28 mouse cellular contexts compared by ENCODE assay signal in the genomic region with DNA sequence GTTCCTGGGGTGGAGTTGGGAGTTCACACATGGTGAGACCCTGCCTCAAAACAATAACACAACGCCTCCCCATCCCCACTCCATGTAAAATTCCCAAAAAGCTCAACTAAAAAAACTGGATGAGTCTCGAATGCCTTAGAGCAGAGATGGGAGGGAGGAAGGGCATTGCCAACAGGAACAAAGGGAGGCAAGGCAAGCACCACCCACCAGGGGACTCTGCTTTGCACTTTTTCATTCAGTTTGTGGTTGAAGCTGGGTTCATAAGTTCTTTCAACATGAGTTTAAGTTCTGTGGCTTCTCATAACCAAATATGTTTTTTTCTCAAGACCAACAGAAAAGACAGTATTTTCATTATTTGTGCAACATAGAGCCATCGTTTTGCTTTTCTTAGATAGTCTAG. TPM values are rescaled to one million over a fixed set of nuclear protein-coding genes. Genes with fewer than 3 reads are reported as not detected.
DNase-seq lines count a peak whose midpoint lies in the region; ATAC-seq and TF ChIP-seq lines count a peak whose summit lies in the region.
"Had no signal": no experiment of that assay in that cellular context is flagged by ENCODE, and none has a peak within 500 bp of the region (broad histone marks: within the 10 kb centered on the region; RNA-seq: fewer than 3 reads in every experiment).

No protein-coding gene starts in this region.

- no peak overlapping the region for H3K4me3 ChIP-seq in intestine, embryonic 15.5 days (replicated peaks)
- H3K4me3 ChIP-seq in intestine, embryonic 16.5 days (ENCODE audit: low read length), result no peak overlapping the region
- H3K4me3 ChIP-seq in liver, embryonic 15.5 days (replicated peaks), result no peak overlapping the region
- no peak overlapping the region for H3K4me3 ChIP-seq in forebrain, postnatal 0 days (ENCODE audit: low read depth, low read length)
- H3K4me3 ChIP-seq: embryonic facial prominence, embryonic 12.5 days had no signal

- peaks cover 7% of the 10 kb centered on the region; the same call in 1 of the 2 replicates for H3K4me1 ChIP-seq in intestine, embryonic 15.5 days (replicated peaks)
- H3K4me1 ChIP-seq in intestine, embryonic 16.5 days (ENCODE audit: control insufficient read depth, insufficient read depth, low read length), result peaks cover 8% of the 10 kb centered on the region; the same call in 1 of the 2 replicates
- H3K4me1 ChIP-seq in liver, embryonic 15.5 days (replicated peaks), result peaks cover 31% of the 10 kb centered on the region
- peaks cover 3% of the 10 kb centered on the region; the same call in 1 of the 2 replicates for H3K4me1 ChIP-seq in forebrain, postnatal 0 days (ENCODE audit: insufficient read depth)

- H3K36me3 ChIP-seq in intestine, embryonic 15.5 days, result no peaks in the 10 kb centered on the region
- H3K36me3 ChIP-seq in intestine, embryonic 16.5 days (ENCODE audit: control insufficient read depth, insufficient read depth, low read length), result no peaks in the 10 kb centered on the region
- no peaks in the 10 kb centered on the region for H3K36me3 ChIP-seq in liver, embryonic 15.5 days (replicated peaks)
- no peaks in the 10 kb centered on the region for H3K36me3 ChIP-seq in forebrain, postnatal 0 days (ENCODE audit: insufficient read depth)
- H3K36me3 ChIP-seq: embryonic facial prominence, embryonic 12.5 days; limb, embryonic 12.5 days had no signal

- H3K4me2 ChIP-seq in intestine, embryonic 15.5 days (replicated peaks), result no peak overlapping the region
- no peak overlapping the region for H3K4me2 ChIP-seq in intestine, embryonic 16.5 days (ENCODE audit: low read depth, low read length)
- H3K4me2 ChIP-seq in liver, embryonic 15.5 days, result no peak overlapping the region
- no peak overlapping the region for H3K4me2 ChIP-seq in forebrain, postnatal 0 days (ENCODE audit: low read depth)

- WGBS in intestine, embryonic 15.5 days, result 76% methylated on average over 3 of the region's 3 CpGs
- 73% methylated on average over 3 of the region's 3 CpGs for WGBS in intestine, embryonic 16.5 days
- WGBS in liver, embryonic 15.5 days (ENCODE audit: insufficient replicate concordance), result 66% methylated on average over 3 of the region's 3 CpGs
- 77% methylated on average over 3 of the region's 3 CpGs for WGBS in forebrain, postnatal 0 days

- no peak for TF ChIP-seq CTCF in forebrain, postnatal 0 days (IDR thresholded peaks at IDR 0.05; ENCODE audit: low read depth)

- 0 out of 2 replicates have a peak overlapping the region, but pooled peaks have one; percentile 7 for H3K27ac ChIP-seq in intestine, embryonic 15.5 days
- no peak overlapping the region for H3K27ac ChIP-seq in intestine, embryonic 16.5 days (ENCODE audit: low read length)
- H3K27ac ChIP-seq in liver, embryonic 15.5 days (replicated peaks), result 0 out of 2 replicates have a peak overlapping the region, but pooled peaks have one; percentile 29
- H3K27ac ChIP-seq in forebrain, postnatal 0 days (ENCODE audit: low read depth, low read length), result no peak overlapping the region
- H3K27ac ChIP-seq: embryonic facial prominence, embryonic 12.5 days; hindbrain, postnatal 0 days; limb, embryonic 12.5 days had no signal

- H3K9ac ChIP-seq in intestine, embryonic 15.5 days, result no peak overlapping the region
- no peak overlapping the region for H3K9ac ChIP-seq in intestine, embryonic 16.5 days (ENCODE audit: low read depth, low read length)
- no peak overlapping the region for H3K9ac ChIP-seq in liver, embryonic 15.5 days
- no peak overlapping the region for H3K9ac ChIP-seq in forebrain, postnatal 0 days
- H3K9ac ChIP-seq: embryonic facial prominence, embryonic 12.5 days; limb, embryonic 12.5 days had no signal

- DNase-seq in 3T3-L1 (ENCODE audit: low read depth, low spot score) (peak; percentile 44), MN1 (ENCODE audit: low spot score) (peak; percentile 12)
- no peak for DNase-seq in forebrain, postnatal 0 days
- DNase-seq in thymus, postnatal 0 days (ENCODE audit: low spot score), result no peak
- DNase-seq in cerebellum, postnatal 10 days, result no peak
- DNase-seq: adrenal gland, postnatal 25 days; cerebellum, adult 2 months; gastrocnemius, adult 2 months; heart, postnatal 4 days; layer of hippocampus, adult 9-11 months; right cerebral cortex, postnatal 14 days; thymus, adult 18-20 months had no signal

- H3K27me3 ChIP-seq in intestine, embryonic 15.5 days (replicated peaks), result no peaks in the 10 kb centered on the region
- no peaks in the 10 kb centered on the region for H3K27me3 ChIP-seq in intestine, embryonic 16.5 days (replicated peaks; ENCODE audit: control insufficient read depth, insufficient read depth, low read length)
- no peaks in the 10 kb centered on the region for H3K27me3 ChIP-seq in liver, embryonic 15.5 days
- no peaks in the 10 kb centered on the region for H3K27me3 ChIP-seq in forebrain, postnatal 0 days (ENCODE audit: insufficient read depth, low read length)
- H3K27me3 ChIP-seq: embryonic facial prominence, embryonic 12.5 days; heart, embryonic 13.5 days; limb, embryonic 12.5 days had no signal

- ATAC-seq in intestine, embryonic 15.5 days, result no peak
- ATAC-seq in intestine, embryonic 16.5 days, result no peak
- ATAC-seq in liver, embryonic 15.5 days (ENCODE audit: insufficient read depth), result no peak
- ATAC-seq in forebrain, postnatal 0 days, result no peak
- ATAC-seq: activated CD4-positive, CD25-positive, alpha-beta regulatory T cell, adult 4 months; forebrain, embryonic 16.5 days; hindbrain, postnatal 0 days had no signal

- no peaks in the 10 kb centered on the region for H3K9me3 ChIP-seq in intestine, embryonic 15.5 days
- no peaks in the 10 kb centered on the region for H3K9me3 ChIP-seq in intestine, embryonic 16.5 days (ENCODE audit: control insufficient read depth, low read length)
- H3K9me3 ChIP-seq in liver, embryonic 15.5 days (replicated peaks), result no peaks in the 10 kb centered on the region
- H3K9me3 ChIP-seq in forebrain, postnatal 0 days (ENCODE audit: low read length), result no peaks in the 10 kb centered on the region
- H3K9me3 ChIP-seq: embryonic facial prominence, embryonic 12.5 days; heart, embryonic 13.5 days; limb, embryonic 12.5 days had no signal

RNA-seq across cellular contexts. Expression of gene Mycbp, which starts 1.2 kb away (rescaled TPM):
- 101 and 110 TPM in 2 replicates for polyA plus RNA-seq in intestine, embryonic 15.5 days (2015; fragmentation: Nextera tagmentation; extraction: Ambion mirVana)
- polyA plus RNA-seq in intestine, embryonic 16.5 days (2015; fragmentation: Nextera tagmentation; extraction: Ambion mirVana), result 98.0 and 99.7 TPM in 2 replicates
- polyA plus RNA-seq in liver, embryonic 15.5 days (2015; fragmentation: Nextera tagmentation; extraction: Ambion mirVana), result 40.2 and 45.1 TPM in 2 replicates
- 7.1 and 7.9 TPM in 2 replicates for total RNA-seq in forebrain, postnatal 0 days (2014; rRNA removed)
- polyA plus RNA-seq in forebrain, postnatal 0 days (2015; fragmentation: Nextera tagmentation; extraction: Ambion mirVana), result 40.8 and 46.0 TPM in 2 replicates
- polyA plus RNA-seq in thymus, postnatal 0 days (2015; fragmentation: Nextera tagmentation; extraction: Ambion mirVana), result 64.7 and 76.5 TPM in 2 replicates

RNA-seq across cellular contexts. Expression of gene Rragc, which starts 13.8 kb away (rescaled TPM):
- polyA plus RNA-seq in intestine, embryonic 15.5 days (2015; fragmentation: Nextera tagmentation; extraction: Ambion mirVana), result 56.3 and 57.4 TPM in 2 replicates
- 52.2 and 52.5 TPM in 2 replicates for polyA plus RNA-seq in intestine, embryonic 16.5 days (2015; fragmentation: Nextera tagmentation; extraction: Ambion mirVana)
- 20.0 and 22.3 TPM in 2 replicates for polyA plus RNA-seq in liver, embryonic 15.5 days (2015; fragmentation: Nextera tagmentation; extraction: Ambion mirVana)
- total RNA-seq in forebrain, postnatal 0 days (2014; rRNA removed), result 41.8 and 51.9 TPM in 2 replicates
- polyA plus RNA-seq in forebrain, postnatal 0 days (2015; fragmentation: Nextera tagmentation; extraction: Ambion mirVana), result 32.8 and 42.6 TPM in 2 replicates
- polyA plus RNA-seq in thymus, postnatal 0 days (2015; fragmentation: Nextera tagmentation; extraction: Ambion mirVana), result 41.2 and 48.5 TPM in 2 replicates

RNA-seq across cellular contexts. Expression of gene 4930535I16Rik, which starts 14.4 kb away (rescaled TPM):
- not detected in 2 replicates for polyA plus RNA-seq in intestine, embryonic 15.5 days (2015; fragmentation: Nextera tagmentation; extraction: Ambion mirVana)
- polyA plus RNA-seq in intestine, embryonic 16.5 days (2015; fragmentation: Nextera tagmentation; extraction: Ambion mirVana), result not detected in 2 replicates
- polyA plus RNA-seq in liver, embryonic 15.5 days (2015; fragmentation: Nextera tagmentation; extraction: Ambion mirVana), result not detected in 2 replicates
- not detected in 2 replicates for total RNA-seq in forebrain, postnatal 0 days (2014; rRNA removed)
- polyA plus RNA-seq in forebrain, postnatal 0 days (2015; fragmentation: Nextera tagmentation; extraction: Ambion mirVana), result not detected in 2 replicates
- polyA plus RNA-seq in thymus, postnatal 0 days (2015; fragmentation: Nextera tagmentation; extraction: Ambion mirVana), result not detected in 2 replicates
- total RNA-seq: adrenal gland, postnatal 25 days; common myeloid progenitor, adult 5-6 weeks; gastrocnemius, adult 2 months; granulocyte monocyte progenitor cell, adult 5-6 weeks; heart, postnatal 4 days; hindbrain, postnatal 0 days had no signal
- polyA plus RNA-seq: activated CD4-positive, CD25-positive, alpha-beta regulatory T cell, adult 4 months; cerebellum, adult 2 months; forebrain, embryonic 16.5 days; heart, embryonic 13.5 days; hindbrain, postnatal 0 days; kidney, embryonic 16.5 days; limb, embryonic 12.5 days; lung, embryonic 16.5 days; neural tube, embryonic 14.5 days; spleen, adult 2 months had no signal

RNA-seq across cellular contexts. Expression of gene 4933427I04Rik, which starts 44.0 kb away (rescaled TPM):
- polyA plus RNA-seq in intestine, embryonic 15.5 days (2015; fragmentation: Nextera tagmentation; extraction: Ambion mirVana), result not detected in 2 replicates
- not detected in 2 replicates for polyA plus RNA-seq in intestine, embryonic 16.5 days (2015; fragmentation: Nextera tagmentation; extraction: Ambion mirVana)
- polyA plus RNA-seq in liver, embryonic 15.5 days (2015; fragmentation: Nextera tagmentation; extraction: Ambion mirVana), result 0.03 TPM in 1 of 2 replicates, not detected in the other
- total RNA-seq in forebrain, postnatal 0 days (2014; rRNA removed), result not detected in 2 replicates
- polyA plus RNA-seq in forebrain, postnatal 0 days (2015; fragmentation: Nextera tagmentation; extraction: Ambion mirVana), result 0.09 and 0.11 TPM in 2 replicates
- polyA plus RNA-seq in thymus, postnatal 0 days (2015; fragmentation: Nextera tagmentation; extraction: Ambion mirVana), result not detected in 2 replicates
- total RNA-seq: adrenal gland, postnatal 25 days; common myeloid progenitor, adult 5-6 weeks; gastrocnemius, adult 2 months; granulocyte monocyte progenitor cell, adult 5-6 weeks; heart, postnatal 4 days; hindbrain, postnatal 0 days had no signal
- polyA plus RNA-seq: activated CD4-positive, CD25-positive, alpha-beta regulatory T cell, adult 4 months; C2C12; cerebellum, adult 2 months; heart, embryonic 13.5 days; limb, embryonic 12.5 days; lung, embryonic 16.5 days; spleen, adult 2 months had no signal

Comparison
In these comparisons a context has a peak if more than half of its experiments do, and no peak if none do; other contexts are left out.
1. H3K27ac ChIP-seq: peak in intestine, embryonic 15.5 days (single experiment) and liver, embryonic 15.5 days (single experiment); none in intestine, embryonic 16.5 days (single experiment) and forebrain, postnatal 0 days (single experiment).
2. DNase-seq: peak in 3T3-L1 (single experiment) and MN1 (single experiment); none in forebrain, postnatal 0 days (single experiment), thymus, postnatal 0 days (single experiment) and cerebellum, postnatal 10 days (0 of 2).